Mouse (Mus musculus) gastrocnemius, postnatal 10 days (tissue): ENCODE data around the gene Gdf7. TPM values are rescaled to one million over a fixed set of nuclear protein-coding genes. Genes with fewer than 3 reads are reported as not detected.

Source experiments
- DNase-seq: peaks from one replicate; pipeline ENCODE4 v3.0.0; 2021; ENCODE audit warnings: mixed read lengths
- total RNA-seq, 2 experiments: library from RNA; stranded (reverse); gene quantifications; 2 replicates each; pipeline ENCODE4 v1.2.3; 2021

Gdf7 gene
- total RNA-seq, 2 experiments from 2014 or later, result not detected

- no peak for DNase-seq
Measured at GRCm38 (mm10) chr12:8297586-8298214, 4.1 kb downstream of the Gdf7 start.

GRCm38 (mm10) chr12:8296154-8296553 is 5.6 kb downstream of the Gdf7 start:
- DNase-seq, result no peak

- DNase-seq, result no peak
Measured at GRCm38 (mm10) chr12:8295307-8295913, 6.3 kb downstream of the Gdf7 start.

GRCm38 (mm10) chr12:8291157-8291853 is 10.4 kb downstream of the Gdf7 start:
- no peak for DNase-seq

- DNase-seq, result no peak
Measured at GRCm38 (mm10) chr12:8289499-8289898, 12.3 kb downstream of the Gdf7 start.

- DNase-seq, result no peak
Measured at GRCm38 (mm10) chr12:8289099-8289498, 12.7 kb downstream of the Gdf7 start.

- DNase-seq, result no peak
Measured at GRCm38 (mm10) chr12:8287970-8288369, 13.8 kb downstream of the Gdf7 start.

- DNase-seq, result no peak
Measured at GRCm38 (mm10) chr12:8281225-8282017, 20.3 kb downstream of the Gdf7 start.

GRCm38 (mm10) chr12:8275424-8275823 is 26.3 kb downstream of the Gdf7 start:
- no peak for DNase-seq

- no peak for DNase-seq
Measured at GRCm38 (mm10) chr12:8273471-8274171, 28.1 kb downstream of the Gdf7 start.

- no peak for DNase-seq
Measured at GRCm38 (mm10) chr12:8271405-8271804, 30.3 kb downstream of the Gdf7 start.

- no peak for DNase-seq
Measured at GRCm38 (mm10) chr12:8269627-8270026, 32.1 kb downstream of the Gdf7 start.

- no peak for DNase-seq
Measured at GRCm38 (mm10) chr12:8266311-8266710, 35.4 kb downstream of the Gdf7 start.

GRCm38 (mm10) chr12:8260297-8260696 is 41.5 kb downstream of the Gdf7 start:
- no peak for DNase-seq

Other genes with a start within 250 kb of the Gdf7 start
- 10 to 100 TPM; 10.1 to 13.9 TPM for gene Ldah, start 93.8 kb downstream of the Gdf7 start, total RNA-seq
- gene Hs1bp3, start 11.5 kb upstream of the Gdf7 start, total RNA-seq, result 1 to 10 TPM; 6.2 to 7.7 TPM
- 10 to 100 TPM; 80.5 to 82.4 TPM for gene Rhob, start 198.1 kb upstream of the Gdf7 start, total RNA-seq